ENCODE assay signal across 29 mouse cellular contexts in genomic region chr13:25647711-25648429, GRCm38 (mm10).
DNase-seq lines count a peak whose midpoint lies in the region; ATAC-seq lines count a peak whose summit lies in the region.
"Had no signal": no experiment of that assay in that cellular context is flagged by ENCODE, and none has a peak within 500 bp of the region (broad histone marks: within the 10 kb centered on the region; RNA-seq: fewer than 3 reads in every experiment).

No protein-coding gene starts in this region.

- H3K27ac ChIP-seq in embryonic facial prominence, embryonic 11.5 days (replicated peaks; ENCODE audit: low read depth, low read length), result no peak overlapping the region
- no peak overlapping the region for H3K27ac ChIP-seq in embryonic facial prominence, embryonic 10.5 days (replicated peaks)
- H3K27ac ChIP-seq in limb, embryonic 13.5 days, result no peak overlapping the region
- H3K27ac ChIP-seq: embryonic facial prominence, embryonic 13.5 days; forebrain, embryonic 10.5 days; forebrain, embryonic 13.5 days; gastrocnemius, adult 2 months; heart, embryonic 15.5 days; hindbrain, embryonic 10.5 days; hindbrain, embryonic 13.5 days; intestine, embryonic 15.5 days had no signal

- intact Hi-C loops in left cerebral cortex, postnatal 14 days (cut with DNase I), result no loop called here

- ATAC-seq in embryonic facial prominence, embryonic 11.5 days (replicated peaks; ENCODE audit: insufficient number of reproducible peaks, low FRiP score, low TSS enrichment, low read depth), result no peak
- ATAC-seq in limb, embryonic 13.5 days (ENCODE audit: low FRiP score, low read depth), result peak; percentile 90
- ATAC-seq in granulocyte monocyte progenitor cell, adult 5-6 weeks (replicated peaks; ENCODE audit: poor library complexity, severe bottlenecking), result no peak
- ATAC-seq: CD4-positive, CD25-positive, alpha-beta regulatory T cell, adult 4 months; forebrain, embryonic 13.5 days; forebrain, embryonic 16.5 days; hindbrain, embryonic 16.5 days; intestine, embryonic 15.5 days had no signal

- H3K27me3 ChIP-seq in embryonic facial prominence, embryonic 11.5 days (ENCODE audit: control insufficient read depth, insufficient read depth, low read length), result no peaks in the 10 kb centered on the region
- no peaks in the 10 kb centered on the region for H3K27me3 ChIP-seq in embryonic facial prominence, embryonic 10.5 days (replicated peaks; ENCODE audit: low read depth, poor library complexity, severe bottlenecking)
- no peaks in the 10 kb centered on the region for H3K27me3 ChIP-seq in limb, embryonic 13.5 days
- H3K27me3 ChIP-seq: embryonic facial prominence, embryonic 13.5 days; forebrain, embryonic 13.5 days; heart, embryonic 12.5 days; heart, embryonic 15.5 days; hindbrain, embryonic 13.5 days; intestine, embryonic 15.5 days had no signal

- H3K9ac ChIP-seq in embryonic facial prominence, embryonic 11.5 days (replicated peaks; ENCODE audit: low read length), result no peak overlapping the region
- no peak overlapping the region for H3K9ac ChIP-seq in limb, embryonic 13.5 days
- H3K9ac ChIP-seq: embryonic facial prominence, embryonic 13.5 days; forebrain, embryonic 13.5 days; heart, embryonic 12.5 days; heart, embryonic 15.5 days; hindbrain, embryonic 13.5 days; intestine, embryonic 15.5 days had no signal

- no peaks in the 10 kb centered on the region for H3K9me3 ChIP-seq in embryonic facial prominence, embryonic 11.5 days (replicated peaks; ENCODE audit: control insufficient read depth, low read length)
- no peaks in the 10 kb centered on the region for H3K9me3 ChIP-seq in embryonic facial prominence, embryonic 10.5 days
- H3K9me3 ChIP-seq in limb, embryonic 13.5 days, result no peaks in the 10 kb centered on the region
- H3K9me3 ChIP-seq: embryonic facial prominence, embryonic 13.5 days; forebrain, embryonic 10.5 days; forebrain, embryonic 13.5 days; heart, embryonic 12.5 days; heart, embryonic 15.5 days; hindbrain, embryonic 10.5 days; hindbrain, embryonic 13.5 days; intestine, embryonic 15.5 days had no signal

- no peaks in the 10 kb centered on the region for H3K36me3 ChIP-seq in embryonic facial prominence, embryonic 11.5 days (replicated peaks; ENCODE audit: control insufficient read depth, insufficient read depth, low read depth, low read length)
- H3K36me3 ChIP-seq in embryonic facial prominence, embryonic 10.5 days (replicated peaks), result no peaks in the 10 kb centered on the region
- no peaks in the 10 kb centered on the region for H3K36me3 ChIP-seq in limb, embryonic 13.5 days
- H3K36me3 ChIP-seq: embryonic facial prominence, embryonic 13.5 days; forebrain, embryonic 10.5 days; heart, embryonic 12.5 days; heart, embryonic 15.5 days; hindbrain, embryonic 10.5 days; hindbrain, embryonic 13.5 days; intestine, embryonic 15.5 days had no signal

- no peaks in the 10 kb centered on the region for H3K4me1 ChIP-seq in embryonic facial prominence, embryonic 11.5 days (ENCODE audit: control insufficient read depth, insufficient read depth, low read length)
- H3K4me1 ChIP-seq in embryonic facial prominence, embryonic 10.5 days, result no peaks in the 10 kb centered on the region
- H3K4me1 ChIP-seq in limb, embryonic 13.5 days, result peaks cover 15% of the 10 kb centered on the region
- H3K4me1 ChIP-seq: embryonic facial prominence, embryonic 13.5 days; forebrain, embryonic 10.5 days; forebrain, embryonic 13.5 days; heart, embryonic 12.5 days; heart, embryonic 15.5 days; hindbrain, embryonic 10.5 days; hindbrain, embryonic 13.5 days; intestine, embryonic 15.5 days had no signal

- DNase-seq in embryonic facial prominence, embryonic 11.5 days (ENCODE audit: low spot score), result peak; percentile 51
- no peak for DNase-seq in embryonic facial prominence, embryonic 10.5 days (ENCODE audit: low spot score)
- peak; percentile 56 for DNase-seq in forelimb bud, embryonic 11.5 days (ENCODE audit: low read depth, low spot score)
- peak; percentile 20 for DNase-seq in mesoderm, embryonic 11.5 days (ENCODE audit: low read depth, low spot score)
- DNase-seq in left cerebral cortex, postnatal 14 days (ENCODE audit: low spot score in 2 of 2), result no peak
- DNase-seq: adrenal gland, adult 2 months; adrenal gland, postnatal 25 days; cerebellum, adult 11-12 months; cerebellum, adult 8-10 months; cerebellum, postnatal 10 days; cerebellum, postnatal 36 days; gastrocnemius, adult 2 months; gastrocnemius, postnatal 14 days; heart, adult 18-20 months; heart, postnatal 10 days; heart, postnatal 36 days had no signal

- H3K4me2 ChIP-seq in embryonic facial prominence, embryonic 11.5 days (ENCODE audit: low read depth, low read length), result no peak overlapping the region
- H3K4me2 ChIP-seq in limb, embryonic 13.5 days (replicated peaks), result no peak overlapping the region
- H3K4me2 ChIP-seq: embryonic facial prominence, embryonic 13.5 days; forebrain, embryonic 13.5 days; heart, embryonic 12.5 days; heart, embryonic 15.5 days; hindbrain, embryonic 13.5 days; intestine, embryonic 15.5 days had no signal

- 53% methylated on average over 3 of the region's 3 CpGs for WGBS in embryonic facial prominence, embryonic 11.5 days
- 63% methylated on average over 3 of the region's 3 CpGs for WGBS in embryonic facial prominence, embryonic 10.5 days
- 34% methylated on average over 3 of the region's 3 CpGs for WGBS in limb, embryonic 13.5 days

- no peak overlapping the region for H3K4me3 ChIP-seq in embryonic facial prominence, embryonic 11.5 days (ENCODE audit: low read depth, low read length)
- no peak overlapping the region for H3K4me3 ChIP-seq in embryonic facial prominence, embryonic 10.5 days
- H3K4me3 ChIP-seq in limb, embryonic 13.5 days, result no peak overlapping the region
- H3K4me3 ChIP-seq: embryonic facial prominence, embryonic 13.5 days; forebrain, embryonic 10.5 days; forebrain, embryonic 13.5 days; gastrocnemius, adult 2 months; heart, embryonic 12.5 days; heart, embryonic 15.5 days; hindbrain, embryonic 10.5 days; hindbrain, embryonic 13.5 days; intestine, embryonic 15.5 days had no signal

Comparison
In these comparisons a context has a peak if more than half of its experiments do, and no peak if none do; other contexts are left out.
1. DNase-seq: peak in embryonic facial prominence, embryonic 11.5 days (single experiment), forelimb bud, embryonic 11.5 days (single experiment) and mesoderm, embryonic 11.5 days (single experiment); none in embryonic facial prominence, embryonic 10.5 days (single experiment) and left cerebral cortex, postnatal 14 days (0 of 2).